Mouse (Mus musculus) macrophage (primary cell): ENCODE measurements around the gene Nkx2-1. TPM values are rescaled to one million over a fixed set of nuclear protein-coding genes. Genes with fewer than 3 reads are reported as not detected.

Source experiments
- H3K27ac ChIP-seq: fragments of 350-480 bp; formaldehyde crosslinking; 2 replicates; pipeline ENCODE4 v1.9.0; 2021
- H3K36me3 ChIP-seq: fragments of 350-480 bp; formaldehyde crosslinking; 2 replicates; pipeline ENCODE4 v1.9.0; 2021; ENCODE audit errors: inconsistent target
- H3K4me3 ChIP-seq: fragments of 350-480 bp; formaldehyde crosslinking; 2 replicates; pipeline ENCODE4 v1.9.0; 2021; ENCODE audit errors: inconsistent target
- H3K79me2 ChIP-seq: fragments of 350-480 bp; formaldehyde crosslinking; 2 replicates; pipeline ENCODE4 v1.9.0; 2021; ENCODE audit errors: inconsistent target
- WGBS: methylation state at CpG from one replicate; pipeline ENCODE4 v1.1.7; 2026; ENCODE audit warnings: inconsistent platforms; ENCODE audit not compliant: missing documents; 5-methylcytosine and 5-hydroxymethylcytosine counted together
- polyA plus RNA-seq: library from polyadenylated mRNA; stranded (reverse); fragments of 250-400 nt; gene quantifications from 3 replicates; pipeline ENCODE4 v1.2.4, GENCODE M21; 2018; ENCODE audit warnings: inconsistent platforms
- total RNA-seq, 78 experiments: library from RNA; depleted of rRNA; stranded (reverse); fragments of 250-400 nt; gene quantifications; 1 replicate in 9 of 78; 2 replicates in 24 of 78; 3 replicates in 43 of 78; 4 replicates in 2 of 78; pipeline ENCODE4 v1.2.4; 2018; ENCODE audit warnings: inconsistent platforms in 56 of 78

Nkx2-1 gene
- not detected for total RNA-seq (2018; cell fraction: chromatin; rRNA removed)
- total RNA-seq (2018; cell fraction: cytosol; rRNA removed): not detected
- total RNA-seq (2018; cell fraction: nucleus; rRNA removed): not detected
- polyA plus RNA-seq: not detected in 3 replicates

DNA sequence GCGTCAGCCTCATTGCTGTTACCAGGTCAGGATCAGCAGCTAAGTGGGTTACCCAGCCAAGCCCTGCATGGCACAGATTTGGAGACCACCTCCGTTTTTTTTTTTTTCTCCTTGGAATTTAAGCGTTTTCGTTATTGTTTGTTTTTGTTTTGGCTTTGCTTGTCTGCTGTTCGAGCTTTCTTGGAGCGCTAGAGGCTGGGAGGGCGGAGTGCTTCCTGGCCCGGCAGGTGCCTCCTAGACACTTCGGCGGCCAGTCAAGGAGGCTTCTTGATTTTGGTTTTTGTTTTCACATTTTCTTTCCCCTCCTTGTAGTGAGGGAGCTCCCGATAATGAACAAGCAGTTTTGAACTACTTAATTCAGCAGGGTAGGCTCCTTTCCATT is at the start of gene Nkx2-1:
Gene Nkx2-1, minus strand, starts transcription at position 25 of the 382 bp plus-strand sequence.
- 8% methylated on average over 11 of the region's 11 CpGs for WGBS
- Histone ChIP-seq H3K79me2 (no peaks in the 10 kb centered on the region), H3K36me3 (no peaks in the 10 kb centered on the region), H3K27ac (no peak within 1 kb of the TSS), H3K4me3 (no peak within 1 kb of the TSS)

- Histone ChIP-seq H3K36me3 (no peaks in the 10 kb centered on the region), H3K27ac (no peak overlapping the region), H3K4me3 (no peak overlapping the region), H3K79me2 (no peaks in the 10 kb centered on the region)
- 5% methylated on average over 14 of the region's 14 CpGs for WGBS
Observed at GRCm38 (mm10) chr12:56541068-56541467, 4.4 kb upstream of the Nkx2-1 start.

- 10% methylated on average over 10 of the region's 10 CpGs for WGBS
Observed at GRCm38 (mm10) chr12:56540591-56540990, 3.9 kb upstream of the Nkx2-1 start.

DNA sequence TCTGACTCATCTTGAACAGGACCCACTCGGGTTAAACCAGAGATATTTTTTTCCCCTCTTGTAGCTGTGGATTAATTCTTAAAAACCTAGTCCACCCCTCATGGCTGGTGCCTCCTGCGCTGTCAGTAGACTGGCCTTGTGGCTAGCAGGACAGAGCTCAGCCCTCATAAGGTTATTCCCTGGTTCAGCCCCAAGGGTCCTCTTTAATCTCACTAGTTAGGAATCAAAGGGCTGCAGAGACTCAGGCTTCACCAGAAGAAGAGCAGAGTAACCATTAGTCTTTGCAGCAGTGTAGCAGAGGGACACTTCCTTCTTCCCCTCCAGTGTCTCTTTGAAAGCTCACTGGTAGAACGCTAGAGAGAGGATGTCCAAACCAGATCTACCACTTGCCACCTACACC is 1.9 kb upstream of the Nkx2-1 start:
- H3K4me3 ChIP-seq: no peak overlapping the region
- 3% methylated on average over 3 of the region's 3 CpGs for WGBS
- H3K79me2 ChIP-seq: no peaks in the 10 kb centered on the region
- H3K36me3 ChIP-seq: no peaks in the 10 kb centered on the region
- H3K27ac ChIP-seq: no peak overlapping the region

More at GRCm38 (mm10) chr12:56540591-56540990, 3.9 kb upstream of the Nkx2-1 start:
- H3K79me2 ChIP-seq: no peaks in the 10 kb centered on the region
- H3K4me3 ChIP-seq: no peak overlapping the region
- H3K27ac ChIP-seq: no peak overlapping the region
- H3K36me3 ChIP-seq: no peaks in the 10 kb centered on the region

DNA sequence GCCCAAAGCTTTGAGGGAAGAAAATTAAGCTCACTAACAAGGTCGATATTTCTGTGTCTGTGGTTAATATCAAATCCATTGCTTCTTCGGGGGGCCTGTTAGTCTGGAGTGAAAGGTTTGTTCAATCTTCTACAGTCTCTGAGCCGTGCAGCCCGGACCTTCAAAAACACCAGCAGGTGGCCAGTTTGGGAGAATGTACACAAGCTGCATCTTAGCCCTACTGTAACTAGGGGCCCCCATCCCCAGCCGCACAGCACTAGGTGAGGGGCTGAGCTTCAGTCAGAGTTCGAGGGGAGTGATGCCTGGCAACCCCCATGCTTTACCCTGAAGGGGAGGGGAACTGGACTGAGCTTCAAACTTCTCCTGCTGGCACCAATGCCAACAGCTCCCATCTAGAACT is 1.2 kb upstream of the Nkx2-1 start:
- no peaks in the 10 kb centered on the region for H3K79me2 ChIP-seq
- H3K4me3 ChIP-seq: no peak overlapping the region
- H3K27ac ChIP-seq: no peak overlapping the region
- no peaks in the 10 kb centered on the region for H3K36me3 ChIP-seq
- WGBS: 7% methylated on average over 6 of the region's 6 CpGs

DNA sequence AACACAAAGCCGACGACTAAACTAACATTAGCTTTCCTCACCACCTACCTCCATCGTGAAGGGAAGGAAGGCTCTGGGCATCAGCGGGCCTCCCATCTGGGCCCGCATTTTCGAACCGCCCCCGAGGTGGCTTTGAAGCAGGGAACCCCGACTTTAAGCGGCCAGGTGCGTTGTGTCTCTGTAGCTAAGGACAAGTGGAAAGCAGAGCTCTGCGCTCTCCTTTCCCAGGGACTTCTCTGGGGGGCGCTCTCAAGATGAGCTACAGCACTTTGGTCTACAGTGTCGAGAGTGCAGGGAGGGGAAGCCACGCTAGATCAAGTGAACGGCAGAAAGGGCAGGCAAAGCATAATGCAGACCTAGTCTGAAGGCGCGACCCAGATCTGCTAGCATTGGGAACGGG is 634 bp upstream of the Nkx2-1 start:
- WGBS: 4% methylated on average over 19 of the region's 19 CpGs
- Histone ChIP-seq H3K36me3 (no peaks in the 10 kb centered on the region), H3K79me2 (no peaks in the 10 kb centered on the region), H3K4me3 (no peak overlapping the region), H3K27ac (no peak overlapping the region)

DNA sequence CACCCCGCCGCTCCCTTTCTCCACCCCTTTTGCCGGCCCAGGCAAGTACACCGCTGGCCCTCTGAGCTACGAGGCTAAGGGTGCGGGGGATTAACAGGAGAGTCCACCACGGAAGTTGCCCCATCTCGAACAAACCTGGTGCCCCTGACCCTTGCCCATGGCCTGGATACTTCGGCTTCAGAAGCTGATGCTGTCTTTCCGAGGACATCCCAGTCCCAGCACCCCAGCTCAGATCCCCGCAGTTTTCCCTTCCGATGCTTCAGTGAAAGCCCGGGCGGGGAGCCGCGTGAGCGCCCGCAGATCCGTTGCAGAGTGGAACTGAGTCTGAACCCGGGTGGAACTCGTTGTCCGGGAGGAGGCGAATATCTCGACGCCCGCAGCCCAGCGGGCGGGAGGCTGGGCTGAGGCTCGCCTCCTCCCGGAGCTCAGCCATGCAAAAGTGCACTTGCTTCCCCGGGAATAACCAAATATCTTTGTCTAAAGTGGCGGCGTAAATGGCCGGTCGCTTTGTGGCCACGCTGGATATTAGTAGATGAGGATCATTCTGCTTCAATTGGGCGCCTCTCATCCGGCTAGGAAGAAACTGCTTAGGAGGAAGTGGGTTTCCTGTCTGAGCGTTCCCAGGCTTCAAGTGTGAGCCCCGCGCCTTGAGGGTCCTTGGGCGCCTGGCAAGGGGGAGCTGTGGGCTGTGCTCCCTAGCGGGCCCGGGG is 379 bp downstream of the Nkx2-1 start:
- Histone ChIP-seq H3K27ac (no peak overlapping the region), H3K79me2 (no peaks in the 10 kb centered on the region), H3K36me3 (no peaks in the 10 kb centered on the region), H3K4me3 (no peak overlapping the region)
- WGBS: 4% methylated on average over 44 of the region's 44 CpGs

DNA sequence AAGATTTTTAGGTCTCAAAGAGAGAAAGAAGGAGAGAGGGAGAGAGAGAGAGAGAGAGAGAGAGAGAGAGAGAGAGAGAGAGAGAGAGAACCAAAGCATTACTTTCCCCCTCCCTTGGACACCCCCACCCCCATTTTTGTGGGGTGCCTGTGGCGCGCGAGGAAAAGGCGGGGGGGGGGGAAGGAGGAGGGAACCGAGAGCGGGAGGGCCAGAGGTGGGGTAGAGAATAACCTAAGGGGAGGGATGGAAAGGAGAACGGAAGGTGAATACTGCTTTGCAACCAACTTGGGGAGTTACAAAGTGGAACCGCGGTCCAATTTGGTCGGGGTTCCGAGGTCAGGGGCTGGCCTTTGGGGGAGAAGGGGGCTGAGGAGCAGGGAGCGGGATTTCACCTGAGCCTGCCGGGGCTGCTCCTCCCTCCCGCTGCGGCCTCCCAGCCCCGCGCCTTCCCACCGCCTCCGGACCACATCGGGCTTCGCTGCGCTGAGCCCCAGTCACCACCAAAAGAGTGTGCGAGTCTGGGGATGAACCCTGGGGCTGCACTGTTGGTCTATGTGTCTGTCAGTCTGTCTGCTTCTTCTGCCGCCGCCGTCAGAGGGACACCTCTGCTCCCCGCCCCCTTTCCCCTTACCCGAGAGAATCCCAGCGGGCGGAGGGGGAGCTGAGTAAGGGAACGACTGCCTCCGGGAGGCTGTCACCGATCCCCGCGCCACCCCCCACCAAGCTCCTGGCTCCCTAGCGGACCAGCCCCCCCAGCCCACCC is 1.1 kb downstream of the Nkx2-1 start:
- Histone ChIP-seq H3K4me3 (no peak overlapping the region), H3K79me2 (no peaks in the 10 kb centered on the region), H3K36me3 (no peaks in the 10 kb centered on the region), H3K27ac (no peak overlapping the region)
- 3% methylated on average over 32 of the region's 36 CpGs for WGBS

DNA sequence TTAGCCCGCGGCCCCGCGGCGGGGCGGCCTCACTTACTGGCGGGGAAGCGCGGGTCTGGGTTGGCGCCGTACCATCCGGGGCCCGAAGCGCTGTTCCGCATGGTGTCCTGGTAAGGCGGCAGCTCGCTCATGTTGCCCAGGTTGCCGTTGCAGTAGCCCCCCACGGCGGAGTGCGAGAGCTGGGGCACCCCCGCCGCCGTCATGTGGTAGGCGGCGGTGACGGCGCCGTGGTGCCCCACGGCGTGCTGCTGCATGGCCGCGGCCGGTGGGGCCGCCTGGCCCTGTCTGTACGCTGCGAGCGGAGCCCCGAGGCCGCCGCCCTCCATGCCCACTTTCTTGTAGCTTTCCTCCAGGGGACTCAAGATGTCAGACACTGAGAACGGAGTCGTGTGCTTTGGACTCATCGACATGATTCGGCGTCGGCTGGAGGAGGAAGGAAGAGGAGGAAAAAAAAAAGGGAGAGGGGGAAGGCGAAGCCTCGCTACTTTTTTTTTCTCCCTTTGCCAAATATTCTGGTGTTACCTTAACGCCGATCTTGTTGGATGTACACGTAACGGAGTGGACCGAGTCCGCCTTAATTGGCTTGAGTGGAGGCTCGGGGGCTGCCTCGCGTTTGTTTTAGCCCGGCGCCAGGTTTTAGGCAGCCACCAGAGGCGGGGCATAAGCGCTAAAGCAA is 1.9 kb downstream of the Nkx2-1 start:
- Histone ChIP-seq H3K4me3 (no peak overlapping the region), H3K79me2 (no peaks in the 10 kb centered on the region), H3K27ac (no peak overlapping the region), H3K36me3 (no peaks in the 10 kb centered on the region)
- WGBS: 2% methylated on average over 59 of the region's 62 CpGs

GRCm38 (mm10) chr12:56534311-56534650 is 2.4 kb downstream of the Nkx2-1 start:
- H3K79me2 ChIP-seq: no peaks in the 10 kb centered on the region
- WGBS: 3% methylated on average over 22 of the region's 24 CpGs
- no peak overlapping the region for H3K27ac ChIP-seq
- no peak overlapping the region for H3K4me3 ChIP-seq
- H3K36me3 ChIP-seq: no peaks in the 10 kb centered on the region

DNA sequence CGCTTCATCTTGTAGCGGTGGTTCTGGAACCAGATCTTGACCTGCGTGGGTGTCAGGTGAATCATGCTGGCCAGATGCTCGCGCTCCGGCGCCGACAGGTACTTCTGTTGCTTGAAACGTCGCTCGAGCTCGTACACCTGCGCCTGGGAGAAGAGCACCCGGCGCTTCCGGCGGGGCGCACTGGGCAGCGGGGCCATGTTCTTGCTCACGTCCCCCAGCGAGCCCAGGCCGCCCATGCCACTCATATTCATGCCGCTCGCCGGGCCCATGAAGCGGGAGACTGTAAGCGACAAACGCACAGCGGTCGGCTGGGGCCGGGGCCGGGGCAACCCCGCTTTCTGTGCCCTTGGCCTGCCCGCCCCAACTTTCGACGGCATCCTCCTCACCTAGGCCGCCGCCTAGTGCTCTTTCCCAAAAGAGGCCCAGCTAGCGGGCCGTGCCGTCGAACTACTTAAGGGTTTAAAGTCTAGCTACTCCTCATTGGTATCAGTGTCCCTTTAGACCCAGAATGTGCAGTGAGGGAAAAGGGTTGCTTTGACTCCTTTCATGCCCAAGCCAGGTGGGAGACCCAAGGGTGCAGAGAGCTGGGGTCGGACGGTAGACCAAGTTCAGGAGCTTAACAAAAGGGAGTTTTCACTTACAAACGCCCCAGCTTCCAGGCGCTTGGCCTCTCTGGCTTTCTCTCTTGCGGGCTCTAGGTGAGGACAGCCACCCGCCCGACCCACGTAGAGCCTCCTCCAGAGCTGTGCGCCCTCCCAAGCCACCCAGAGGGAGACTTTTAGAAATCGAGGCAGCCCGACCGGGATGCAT is 3.0 kb downstream of the Nkx2-1 start:
- no peak overlapping the region for H3K27ac ChIP-seq
- no peak overlapping the region for H3K4me3 ChIP-seq
- 5% methylated on average over 49 of the region's 54 CpGs for WGBS
- no peaks in the 10 kb centered on the region for H3K36me3 ChIP-seq
- H3K79me2 ChIP-seq: no peaks in the 10 kb centered on the region

DNA sequence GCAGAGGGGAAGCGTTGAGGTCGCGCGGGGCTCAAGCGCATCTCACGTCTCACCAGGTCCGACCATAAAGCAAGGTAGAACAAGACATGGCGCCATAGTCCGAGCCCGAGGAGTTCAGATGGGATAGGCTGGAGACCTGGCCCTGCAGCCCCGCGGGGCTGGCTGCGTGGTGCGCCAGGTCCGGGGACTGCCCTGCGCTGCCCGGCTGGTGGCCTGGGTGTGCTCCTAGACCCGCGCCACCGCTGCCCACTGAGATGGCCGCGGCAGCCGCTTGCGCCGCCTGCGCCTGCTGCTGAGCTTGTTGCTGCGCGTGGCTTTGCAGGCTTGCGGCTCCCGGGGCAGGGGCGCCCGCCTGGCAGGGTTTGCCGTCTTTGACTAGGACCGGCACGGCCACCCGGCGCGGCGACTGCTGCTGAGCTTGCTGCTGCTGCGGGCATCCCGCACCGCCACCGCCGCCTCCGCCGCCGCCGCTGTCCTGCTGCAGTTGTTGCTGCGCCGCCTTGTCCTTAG is 3.7 kb downstream of the Nkx2-1 start:
- H3K79me2 ChIP-seq: no peaks in the 10 kb centered on the region
- H3K27ac ChIP-seq: no peak overlapping the region
- H3K36me3 ChIP-seq: no peaks in the 10 kb centered on the region
- no peak overlapping the region for H3K4me3 ChIP-seq
- 5% methylated on average over 40 of the region's 50 CpGs for whole genome bisulfite sequencing

DNA sequence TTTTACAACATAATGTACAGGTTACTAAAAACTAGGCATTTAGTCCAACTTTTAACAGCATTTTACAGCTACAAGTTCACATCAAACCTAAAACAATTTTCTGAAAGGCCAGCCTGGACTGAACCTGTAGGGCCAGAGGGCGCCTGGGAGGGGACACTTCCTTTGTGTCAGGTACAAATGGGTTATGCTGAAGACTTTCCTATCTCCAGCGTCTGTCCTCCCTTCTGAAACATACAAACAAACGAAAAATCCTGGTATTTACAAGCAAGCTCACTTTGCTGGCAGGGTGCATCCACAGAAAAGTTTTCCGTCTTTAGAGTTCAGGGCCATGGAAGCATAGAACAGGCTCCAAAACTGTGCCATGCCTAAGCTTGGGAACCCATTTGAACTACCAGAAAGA is 4.6 kb downstream of the Nkx2-1 start:
- WGBS: 15% methylated on average over 4 of the region's 4 CpGs
- Histone ChIP-seq H3K27ac (no peak overlapping the region), H3K4me3 (no peak overlapping the region), H3K36me3 (no peaks in the 10 kb centered on the region), H3K79me2 (no peaks in the 10 kb centered on the region)

- WGBS: 15% methylated on average over 3 of the region's 3 CpGs
- Histone ChIP-seq H3K4me3 (no peak overlapping the region), H3K36me3 (no peaks in the 10 kb centered on the region), H3K27ac (no peak overlapping the region), H3K79me2 (no peaks in the 10 kb centered on the region)
Observed at GRCm38 (mm10) chr12:56531051-56531620, 5.6 kb downstream of the Nkx2-1 start.
